Mouse (Mus musculus) heart, adult 11 months (tissue): ENCODE results near the gene Csgalnact2.
A peak's percentile ranks its signal among the peaks of the same experiment; 100 is the strongest.

Experiments used
- DNase-seq: peaks from one replicate; pipeline ENCODE4 v3.0.0; 2022

Csgalnact2 gene

GRCm38 (mm10) chr6:118072176-118072575, 66.8 kb downstream of the Csgalnact2 start:
- DNase-seq: peak; percentile 76

GRCm38 (mm10) chr6:118071416-118071815, 67.5 kb downstream of the Csgalnact2 start:
- DNase-seq: no peak

GRCm38 (mm10) chr6:118071013-118071350, 68.0 kb downstream of the Csgalnact2 start:
- DNase-seq: peak; percentile 76

- peak; percentile 88 for DNase-seq
Measured at GRCm38 (mm10) chr6:118070321-118071012, 68.5 kb downstream of the Csgalnact2 start.

GRCm38 (mm10) chr6:118067720-118068119, 71.2 kb downstream of the Csgalnact2 start:
- peak; percentile 81 for DNase-seq

- peak; percentile 95 for DNase-seq
Measured at GRCm38 (mm10) chr6:118066199-118067081, 72.5 kb downstream of the Csgalnact2 start.

- no peak for DNase-seq
Measured at GRCm38 (mm10) chr6:118065837-118066198, 73.1 kb downstream of the Csgalnact2 start.

- DNase-seq: peak; percentile 93
Measured at GRCm38 (mm10) chr6:118064968-118065530, 73.9 kb downstream of the Csgalnact2 start.

- peak; percentile 33 for DNase-seq
Measured at GRCm38 (mm10) chr6:118063266-118063665, 75.7 kb downstream of the Csgalnact2 start.

- DNase-seq: peak; percentile 74
Measured at GRCm38 (mm10) chr6:118061266-118061665, 77.7 kb downstream of the Csgalnact2 start.
